Mouse (Mus musculus): ENCODE results near the gene Snrpb2. TPM values are rescaled to one million over a fixed set of nuclear protein-coding genes. Genes with fewer than 3 reads are reported as not detected.
A peak's percentile ranks its signal among the peaks of the same experiment; 100 is the strongest.

Snrpb2 gene
- total RNA-seq, 1 experiment from 2014 or later: 47.1 TPM

DNA sequence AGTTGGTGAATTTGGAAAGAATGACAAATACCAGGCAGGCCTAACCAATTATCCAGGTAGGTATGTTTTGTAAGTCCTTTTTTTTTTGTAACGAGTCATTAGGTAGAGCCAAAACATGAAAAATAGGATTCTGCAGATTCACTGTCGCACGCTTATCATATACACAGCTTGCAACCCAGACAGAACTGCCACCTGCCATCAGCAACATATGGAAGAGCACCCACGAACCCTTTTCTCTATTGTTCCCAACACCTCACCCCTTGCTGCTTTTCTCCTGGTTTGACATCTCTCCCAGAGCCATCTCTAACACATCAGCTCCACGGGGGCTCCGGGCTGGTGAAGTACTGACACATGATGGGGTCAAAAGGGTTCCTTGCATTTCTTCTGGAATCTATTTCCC, 31.9 kb downstream of the Snrpb2 start:
- DNase-seq: no peak

DNA sequence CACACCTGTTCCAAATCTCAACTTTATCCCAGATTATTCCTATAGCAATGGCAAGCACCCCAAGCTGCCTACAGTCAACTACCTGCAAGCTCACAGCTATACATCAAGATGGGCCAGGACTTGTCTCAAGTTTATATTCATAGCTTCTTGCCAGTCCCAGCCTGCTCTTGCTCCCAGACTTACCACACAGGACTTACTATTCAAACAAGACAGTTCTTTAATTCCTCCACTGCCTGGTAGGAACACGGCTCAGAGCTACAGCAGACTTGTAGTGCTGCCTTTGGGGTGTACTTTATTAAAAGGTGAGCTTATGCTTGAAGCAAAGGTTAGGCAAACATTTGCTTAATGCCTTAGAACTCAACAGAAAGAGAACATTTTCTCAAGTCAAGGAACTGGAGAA, 34.3 kb downstream of the Snrpb2 start:
- DNase-seq: no peak

DNA sequence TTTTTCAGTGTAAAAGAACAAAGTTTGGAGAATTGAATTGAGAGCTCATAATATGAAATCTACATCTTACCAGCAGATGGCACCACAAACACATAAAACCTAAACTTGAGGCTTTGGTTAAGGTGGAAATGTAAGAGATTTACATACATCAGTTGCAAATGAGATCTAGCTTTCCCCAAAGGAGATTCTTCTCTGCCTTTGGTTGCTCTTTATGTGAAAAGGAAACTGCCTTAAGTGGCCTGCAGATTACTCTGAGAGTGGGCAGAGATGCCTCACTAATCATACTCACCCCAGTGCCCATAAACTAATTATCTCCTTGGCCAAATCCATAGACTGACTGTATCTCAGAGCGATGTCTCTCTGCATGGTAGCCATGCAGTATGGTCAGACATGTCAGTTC, 51.0 kb downstream of the Snrpb2 start:
- DNase-seq: no peak

DNA sequence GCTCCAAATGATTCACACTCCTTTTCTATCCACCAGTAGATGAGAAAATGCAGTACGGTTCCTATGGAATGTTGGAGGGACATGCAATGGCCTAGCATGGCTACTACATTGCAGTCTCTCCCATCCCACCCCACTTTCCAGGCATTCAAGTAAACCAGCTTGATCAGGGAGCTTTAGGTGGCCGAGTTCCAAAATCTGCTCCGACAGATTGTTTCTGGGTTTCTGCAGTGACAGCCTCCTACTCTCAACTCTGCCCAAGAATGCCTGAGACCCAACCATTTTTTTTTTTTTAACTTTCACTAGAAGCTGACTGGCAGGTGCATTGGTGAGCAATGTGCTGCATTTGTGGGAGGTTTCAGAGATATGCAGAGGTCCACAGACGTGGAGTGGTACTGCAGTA, 51.9 kb downstream of the Snrpb2 start:
- DNase-seq: no peak

DNA sequence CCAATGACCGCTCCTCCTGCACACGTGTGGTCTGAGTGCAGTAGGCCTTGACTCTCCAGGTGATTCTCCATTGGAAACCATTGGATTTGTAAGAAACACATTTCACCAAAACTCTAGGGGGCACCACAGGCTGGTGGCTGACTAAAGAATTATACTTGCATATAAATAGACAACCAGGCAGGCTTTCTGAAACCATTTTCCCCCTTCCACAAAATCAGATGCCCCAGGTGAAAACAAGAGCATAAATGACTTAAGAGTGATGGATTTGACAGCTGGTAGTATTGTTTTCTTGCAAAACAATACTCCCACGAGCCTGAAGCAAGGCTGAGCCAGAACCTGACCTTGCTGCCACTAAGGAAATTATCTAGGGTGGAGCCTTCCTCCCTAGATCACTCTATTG, 54.6 kb downstream of the Snrpb2 start:
- DNase-seq: peak; percentile 12

- DNase-seq: no peak
These were observed 55.4 kb downstream of the Snrpb2 start for GRCm38 (mm10) chr2:143118221-143118620.

Other genes with a start within 250 kb of the Snrpb2 start
- gene Kif16b, start 161.5 kb upstream of the Snrpb2 start, total RNA-seq (2021): 24.0 and 30.3 TPM in 2 replicates
- gene Otor, start 15.4 kb downstream of the Snrpb2 start, total RNA-seq (2021): not detected in 2 replicates